7 mouse cellular contexts compared by ENCODE assay signal in the genomic region with DNA sequence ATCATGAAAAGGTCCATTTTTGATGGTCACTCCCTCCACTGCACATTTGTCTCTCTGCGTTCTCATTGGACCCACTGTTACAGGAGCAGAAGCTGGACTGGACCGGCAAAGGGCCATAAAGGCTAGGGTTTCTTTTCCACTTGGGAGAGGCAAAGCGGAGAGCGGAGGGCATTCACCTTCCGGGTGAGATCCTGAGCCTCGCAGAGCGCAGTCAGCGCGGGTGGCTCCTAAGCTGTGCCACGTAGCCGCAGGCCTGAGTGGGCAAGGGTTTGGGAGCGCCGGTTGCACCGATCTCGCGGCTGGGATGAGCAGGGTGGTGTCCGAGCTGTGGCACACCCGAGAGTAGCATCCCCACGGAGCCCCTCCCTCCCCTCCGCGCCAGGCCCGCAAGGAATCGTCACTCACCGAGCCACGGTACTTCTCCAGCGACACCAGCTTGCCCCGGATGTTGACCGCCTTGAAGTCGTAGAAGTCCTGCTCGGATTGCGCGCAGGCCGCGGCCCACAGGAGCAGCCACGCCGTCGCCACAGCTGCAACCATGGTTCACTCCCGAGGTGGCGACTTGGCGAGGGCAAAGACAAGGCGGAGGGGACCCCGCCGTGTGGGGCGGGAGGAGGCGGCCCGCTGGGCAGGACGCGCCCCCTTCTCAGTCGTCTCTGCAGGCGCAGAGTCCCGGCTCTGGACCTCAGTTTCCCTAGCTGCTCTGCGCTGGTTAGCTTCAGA. TPM values are rescaled to one million over a fixed set of nuclear protein-coding genes. Genes with fewer than 3 reads are reported as not detected.
DNase-seq lines count a peak whose midpoint lies in the region; ATAC-seq and TF ChIP-seq lines count a peak whose summit lies in the region.

No protein-coding gene starts in this region.

- H3K4me3 ChIP-seq in bone marrow macrophage, adult 2 months (ENCODE audit: insufficient read depth, low read length): peak overlapping the region; percentile 18; the same call in 1 of the 2 replicates
- peak overlapping the region; percentile 58 for H3K4me3 ChIP-seq in embryonic facial prominence, embryonic 15.5 days (replicated peaks)
- H3K4me3 ChIP-seq in heart, embryonic 10.5 days: peak overlapping the region; percentile 63
- H3K4me3 ChIP-seq in kidney, embryonic 14.5 days (ENCODE audit: low read length): peak overlapping the region; percentile 49
- peak overlapping the region; percentile 55 for H3K4me3 ChIP-seq in limb, embryonic 15.5 days
- peak overlapping the region; percentile 41 for H3K4me3 ChIP-seq in stomach, embryonic 14.5 days (ENCODE audit: low read depth, low read length)

- ATAC-seq in embryonic facial prominence, embryonic 15.5 days (ENCODE audit: insufficient number of reproducible peaks, low FRiP score, low TSS enrichment, low read depth): peak; percentile 82
- ATAC-seq in kidney, embryonic 14.5 days (ENCODE audit: low FRiP score, low TSS enrichment): peak; percentile 74
- ATAC-seq in limb, embryonic 15.5 days (ENCODE audit: insufficient number of reproducible peaks, low FRiP score, low TSS enrichment, low read depth): peak; percentile 65
- ATAC-seq in stomach, embryonic 14.5 days (ENCODE audit: insufficient number of reproducible peaks, insufficient read depth, low FRiP score, low read depth): peak; percentile 83

- TF ChIP-seq CTCF in bone marrow macrophage, adult 2 months (IDR thresholded peaks at IDR 0.05; ENCODE audit: low read depth, low read length): no peak

- 2% methylated on average over 52 of the region's 52 CpGs for WGBS in embryonic facial prominence, embryonic 15.5 days
- 2% methylated on average over 52 of the region's 52 CpGs for WGBS in heart, embryonic 10.5 days
- 1% methylated on average over 51 of the region's 52 CpGs for WGBS in kidney, embryonic 14.5 days
- WGBS in limb, embryonic 15.5 days: 2% methylated on average over 52 of the region's 52 CpGs
- 6% methylated on average over 52 of the region's 52 CpGs for WGBS in stomach, embryonic 14.5 days

- no peak for TF ChIP-seq POLR2A in bone marrow macrophage, adult 2 months (IDR thresholded peaks at IDR 0.05; ENCODE audit: borderline replicate concordance, low read depth, low read length)

- peaks cover 4% of the 10 kb centered on the region; the same call in 1 of the 2 replicates for H3K36me3 ChIP-seq in embryonic facial prominence, embryonic 15.5 days
- peaks cover 11% of the 10 kb centered on the region; the same call in 1 of the 2 replicates for H3K36me3 ChIP-seq in heart, embryonic 10.5 days
- no peaks in the 10 kb centered on the region for H3K36me3 ChIP-seq in kidney, embryonic 14.5 days (ENCODE audit: control insufficient read depth, insufficient read depth, low read length)
- peaks cover 13% of the 10 kb centered on the region for H3K36me3 ChIP-seq in limb, embryonic 15.5 days
- H3K36me3 ChIP-seq in stomach, embryonic 14.5 days (ENCODE audit: control insufficient read depth, insufficient read depth, low read length): no peaks in the 10 kb centered on the region

- peak overlapping the region; percentile 84 for H3K4me2 ChIP-seq in embryonic facial prominence, embryonic 15.5 days (replicated peaks)
- H3K4me2 ChIP-seq in kidney, embryonic 14.5 days (replicated peaks; ENCODE audit: low read depth, low read length): peak overlapping the region; percentile 79
- H3K4me2 ChIP-seq in limb, embryonic 15.5 days: peak overlapping the region; percentile 77
- peak overlapping the region; percentile 72 for H3K4me2 ChIP-seq in stomach, embryonic 14.5 days (replicated peaks; ENCODE audit: low read depth, low read length)

- H3K27ac ChIP-seq in bone marrow macrophage, adult 2 months (ENCODE audit: insufficient read depth, low read depth, low read length): no peak overlapping the region
- H3K27ac ChIP-seq in embryonic facial prominence, embryonic 15.5 days (replicated peaks): peak overlapping the region; percentile 91
- peak overlapping the region; percentile 93 for H3K27ac ChIP-seq in heart, embryonic 10.5 days
- peak overlapping the region; percentile 73 for H3K27ac ChIP-seq in kidney, embryonic 14.5 days (ENCODE audit: low read depth, low read length)
- peak overlapping the region; percentile 92 for H3K27ac ChIP-seq in limb, embryonic 15.5 days
- H3K27ac ChIP-seq in stomach, embryonic 14.5 days (ENCODE audit: low read length): peak overlapping the region; percentile 70; the same call in 1 of the 2 replicates

- DNase-seq in heart, embryonic 10.5 days (ENCODE audit: low spot score): peak; percentile 81
- peak; percentile 33 for DNase-seq in naive thymus-derived CD4-positive, alpha-beta T cell, adult 2 months (ENCODE audit: low read depth)

- H3K9ac ChIP-seq in embryonic facial prominence, embryonic 15.5 days: peak overlapping the region; percentile 64
- H3K9ac ChIP-seq in kidney, embryonic 14.5 days (ENCODE audit: low read depth, low read length): peak overlapping the region; percentile 74
- peak overlapping the region; percentile 69 for H3K9ac ChIP-seq in limb, embryonic 15.5 days
- H3K9ac ChIP-seq in stomach, embryonic 14.5 days (replicated peaks; ENCODE audit: low read depth, low read length): peak overlapping the region; percentile 74

- H3K9me3 ChIP-seq in embryonic facial prominence, embryonic 15.5 days (replicated peaks): no peaks in the 10 kb centered on the region
- H3K9me3 ChIP-seq in heart, embryonic 10.5 days: no peaks in the 10 kb centered on the region
- no peaks in the 10 kb centered on the region for H3K9me3 ChIP-seq in kidney, embryonic 14.5 days (ENCODE audit: control insufficient read depth, low read length)
- no peaks in the 10 kb centered on the region for H3K9me3 ChIP-seq in limb, embryonic 15.5 days
- H3K9me3 ChIP-seq in stomach, embryonic 14.5 days (ENCODE audit: control insufficient read depth, low read depth, low read length): no peaks in the 10 kb centered on the region

- no peaks in the 10 kb centered on the region for H3K4me1 ChIP-seq in bone marrow macrophage, adult 2 months (ENCODE audit: control insufficient read depth, insufficient read depth, low read length)
- peaks cover 21% of the 10 kb centered on the region for H3K4me1 ChIP-seq in embryonic facial prominence, embryonic 15.5 days
- peaks cover 33% of the 10 kb centered on the region for H3K4me1 ChIP-seq in heart, embryonic 10.5 days
- peaks cover 17% of the 10 kb centered on the region; the same call in 1 of the 2 replicates for H3K4me1 ChIP-seq in kidney, embryonic 14.5 days (ENCODE audit: control insufficient read depth, insufficient read depth, low read length)
- peaks cover 23% of the 10 kb centered on the region for H3K4me1 ChIP-seq in limb, embryonic 15.5 days
- H3K4me1 ChIP-seq in stomach, embryonic 14.5 days (ENCODE audit: control insufficient read depth, insufficient read depth, low read length): peaks cover 16% of the 10 kb centered on the region; the same call in 1 of the 2 replicates

- H3K27me3 ChIP-seq in embryonic facial prominence, embryonic 15.5 days: no peaks in the 10 kb centered on the region
- H3K27me3 ChIP-seq in heart, embryonic 10.5 days (ENCODE audit: insufficient read depth, poor library complexity, severe bottlenecking): no peaks in the 10 kb centered on the region
- no peaks in the 10 kb centered on the region for H3K27me3 ChIP-seq in kidney, embryonic 14.5 days (ENCODE audit: control insufficient read depth, insufficient read depth, low read length)
- H3K27me3 ChIP-seq in limb, embryonic 15.5 days: no peaks in the 10 kb centered on the region
- no peaks in the 10 kb centered on the region for H3K27me3 ChIP-seq in stomach, embryonic 14.5 days (ENCODE audit: control insufficient read depth, insufficient read depth, low read length)

RNA-seq across cellular contexts. Expression of gene Gpx7, which starts 0.5 kb away (rescaled TPM):
- 0.66 TPM in 1 of 2 replicates, not detected in the other for polyA plus RNA-seq in bone marrow macrophage, adult 2 months (2012; ENCODE audit: insufficient read depth, insufficient read length, missing spikeins)
- 114 and 120 TPM in 2 replicates for polyA plus RNA-seq in embryonic facial prominence, embryonic 15.5 days (2015; fragmentation: Nextera tagmentation; extraction: Ambion mirVana)
- 54.3 and 58.8 TPM in 2 replicates for polyA plus RNA-seq in heart, embryonic 10.5 days (2016; fragmentation: Nextera tagmentation; extraction: Ambion mirVana)
- 52.1 and 56.2 TPM in 2 replicates for polyA plus RNA-seq in kidney, embryonic 14.5 days (2014; fragmentation: Nextera tagmentation; extraction: Ambion mirVana)
- polyA plus RNA-seq in limb, embryonic 15.5 days (2015; fragmentation: Nextera tagmentation; extraction: Ambion mirVana): 125 and 133 TPM in 2 replicates
- polyA plus RNA-seq in stomach, embryonic 14.5 days (2014; fragmentation: Nextera tagmentation; extraction: Ambion mirVana): 65.4 and 65.8 TPM in 2 replicates

RNA-seq across cellular contexts. Expression of gene Shisal2a, which starts 23.1 kb away (rescaled TPM):
- not detected in 2 replicates for polyA plus RNA-seq in bone marrow macrophage, adult 2 months (2012; ENCODE audit: insufficient read depth, insufficient read length, missing spikeins)
- polyA plus RNA-seq in embryonic facial prominence, embryonic 15.5 days (2015; fragmentation: Nextera tagmentation; extraction: Ambion mirVana): 3.6 and 3.8 TPM in 2 replicates
- polyA plus RNA-seq in heart, embryonic 10.5 days (2016; fragmentation: Nextera tagmentation; extraction: Ambion mirVana): 3.0 and 3.5 TPM in 2 replicates
- polyA plus RNA-seq in kidney, embryonic 14.5 days (2014; fragmentation: Nextera tagmentation; extraction: Ambion mirVana): 0.92 and 0.96 TPM in 2 replicates
- 1.8 and 1.9 TPM in 2 replicates for polyA plus RNA-seq in limb, embryonic 15.5 days (2015; fragmentation: Nextera tagmentation; extraction: Ambion mirVana)
- polyA plus RNA-seq in stomach, embryonic 14.5 days (2014; fragmentation: Nextera tagmentation; extraction: Ambion mirVana): 2.0 and 2.8 TPM in 2 replicates

RNA-seq across cellular contexts. Expression of gene Tut4, which starts 52.9 kb away (rescaled TPM):
- polyA plus RNA-seq in bone marrow macrophage, adult 2 months (2012; ENCODE audit: insufficient read depth, insufficient read length, missing spikeins): 37.6 and 48.2 TPM in 2 replicates
- 62.4 and 72.9 TPM in 2 replicates for polyA plus RNA-seq in embryonic facial prominence, embryonic 15.5 days (2015; fragmentation: Nextera tagmentation; extraction: Ambion mirVana)
- 44.6 and 79.6 TPM in 2 replicates for polyA plus RNA-seq in heart, embryonic 10.5 days (2016; fragmentation: Nextera tagmentation; extraction: Ambion mirVana)
- 88.8 and 102 TPM in 2 replicates for polyA plus RNA-seq in kidney, embryonic 14.5 days (2014; fragmentation: Nextera tagmentation; extraction: Ambion mirVana)
- 50.8 and 64.5 TPM in 2 replicates for polyA plus RNA-seq in limb, embryonic 15.5 days (2015; fragmentation: Nextera tagmentation; extraction: Ambion mirVana)
- polyA plus RNA-seq in stomach, embryonic 14.5 days (2014; fragmentation: Nextera tagmentation; extraction: Ambion mirVana): 84.6 and 94.5 TPM in 2 replicates

Comparison
In these comparisons a context has a peak if more than half of its experiments do, and no peak if none do; other contexts are left out.
1. RNA of gene Gpx7, which starts 0.5 kb away (polyA plus RNA-seq): 125 to 133 TPM in limb, embryonic 15.5 days, 114 to 120 TPM in embryonic facial prominence, embryonic 15.5 days, 65.4 to 65.8 TPM in stomach, embryonic 14.5 days, 54.3 to 58.8 TPM in heart, embryonic 10.5 days and 52.1 to 56.2 TPM in kidney, embryonic 14.5 days; 0.66 TPM in bone marrow macrophage, adult 2 months; every median in the first group is over 10 times any median in the second.
2. Peak in every context shown above with its lines, with median percentiles within 50 percentile points of each other: H3K4me3 ChIP-seq, ATAC-seq, H3K4me2 ChIP-seq and H3K9ac ChIP-seq.